Mouse (Mus musculus) T-helper 17 cell (primary cell): Measurements from ENCODE around the gene Cenpo.

Source experiments
- in situ Hi-C, 2 experiments: fragments of 300-600 bp; cut with MboI, MseI; formaldehyde crosslinking; loops; 1 replicate in 1 of 2; 2 replicates in 1 of 2; pipeline ENCODE4 v1.15.1; 2025; ENCODE audit warnings: high pct_unique_total_duplicates in 2 of 2

The Cenpo gene

GRCm38 (mm10) chr12:4201454-4202200 lies 32.5 kb downstream of the Cenpo start:
- in situ Hi-C loops: no loop called here

GRCm38 (mm10) chr12:4199271-4199670 lies 34.8 kb downstream of the Cenpo start:
- in situ Hi-C loops: no loop called here

GRCm38 (mm10) chr12:4198702-4199101 lies 35.4 kb downstream of the Cenpo start:
- in situ Hi-C loops: no loop called here

GRCm38 (mm10) chr12:4194643-4195042 lies 39.5 kb downstream of the Cenpo start:
- in situ Hi-C loops: no loop called here

- in situ Hi-C loops: no loop called here
Observed at GRCm38 (mm10) chr12:4193025-4193740, 40.9 kb downstream of the Cenpo start.

GRCm38 (mm10) chr12:4192514-4192913 lies 41.6 kb downstream of the Cenpo start:
- in situ Hi-C loops: no loop called here

- in situ Hi-C loops: no loop called here
Observed at GRCm38 (mm10) chr12:4189060-4189447, 45.0 kb downstream of the Cenpo start.

GRCm38 (mm10) chr12:4188171-4189059 lies 45.7 kb downstream of the Cenpo start:
- in situ Hi-C loops: no loop called here

- in situ Hi-C loops: no loop called here
Observed at GRCm38 (mm10) chr12:4184648-4185047, 49.4 kb downstream of the Cenpo start.

- in situ Hi-C loops: no loop called here
Observed at GRCm38 (mm10) chr12:4180507-4180906, 53.6 kb downstream of the Cenpo start.

GRCm38 (mm10) chr12:4179671-4180233 lies 54.3 kb downstream of the Cenpo start:
- in situ Hi-C loops: no loop called here

GRCm38 (mm10) chr12:4178839-4179238 lies 55.3 kb downstream of the Cenpo start:
- in situ Hi-C loops: no loop called here

GRCm38 (mm10) chr12:4173108-4173790 lies 60.8 kb downstream of the Cenpo start:
- in situ Hi-C loops: no loop called here

GRCm38 (mm10) chr12:4169622-4170021 lies 64.5 kb downstream of the Cenpo start:
- in situ Hi-C loops: no loop called here

- in situ Hi-C loops: no loop called here
Observed at GRCm38 (mm10) chr12:4169058-4169457, 65.0 kb downstream of the Cenpo start.

GRCm38 (mm10) chr12:4166970-4167369 lies 67.1 kb downstream of the Cenpo start:
- in situ Hi-C loops: no loop called here

GRCm38 (mm10) chr12:4162886-4163285 lies 71.2 kb downstream of the Cenpo start:
- in situ Hi-C loops: no loop called here

- in situ Hi-C loops: no loop called here
Observed at GRCm38 (mm10) chr12:4160322-4160721, 73.8 kb downstream of the Cenpo start.

GRCm38 (mm10) chr12:4158868-4159632 lies 75.0 kb downstream of the Cenpo start:
- in situ Hi-C loops: no loop called here

GRCm38 (mm10) chr12:4158179-4158578 lies 75.9 kb downstream of the Cenpo start:
- in situ Hi-C loops: no loop called here
